Mouse (Mus musculus) cerebellum, postnatal 25 days (tissue): ENCODE measurements around the gene Rplp0.
"Not testable (repeated sequence)": the region's sequence is repeated elsewhere in the genome, so short reads cannot be mapped to it uniquely, and the experiment has no call there.

ENCODE experiments used
- DNase-seq, 2 experiments: peaks; one replicate each; pipeline ENCODE4 v3.0.0; 2021; ENCODE audit warnings: mixed read lengths in 2 of 2

Gene Rplp0

DNA sequence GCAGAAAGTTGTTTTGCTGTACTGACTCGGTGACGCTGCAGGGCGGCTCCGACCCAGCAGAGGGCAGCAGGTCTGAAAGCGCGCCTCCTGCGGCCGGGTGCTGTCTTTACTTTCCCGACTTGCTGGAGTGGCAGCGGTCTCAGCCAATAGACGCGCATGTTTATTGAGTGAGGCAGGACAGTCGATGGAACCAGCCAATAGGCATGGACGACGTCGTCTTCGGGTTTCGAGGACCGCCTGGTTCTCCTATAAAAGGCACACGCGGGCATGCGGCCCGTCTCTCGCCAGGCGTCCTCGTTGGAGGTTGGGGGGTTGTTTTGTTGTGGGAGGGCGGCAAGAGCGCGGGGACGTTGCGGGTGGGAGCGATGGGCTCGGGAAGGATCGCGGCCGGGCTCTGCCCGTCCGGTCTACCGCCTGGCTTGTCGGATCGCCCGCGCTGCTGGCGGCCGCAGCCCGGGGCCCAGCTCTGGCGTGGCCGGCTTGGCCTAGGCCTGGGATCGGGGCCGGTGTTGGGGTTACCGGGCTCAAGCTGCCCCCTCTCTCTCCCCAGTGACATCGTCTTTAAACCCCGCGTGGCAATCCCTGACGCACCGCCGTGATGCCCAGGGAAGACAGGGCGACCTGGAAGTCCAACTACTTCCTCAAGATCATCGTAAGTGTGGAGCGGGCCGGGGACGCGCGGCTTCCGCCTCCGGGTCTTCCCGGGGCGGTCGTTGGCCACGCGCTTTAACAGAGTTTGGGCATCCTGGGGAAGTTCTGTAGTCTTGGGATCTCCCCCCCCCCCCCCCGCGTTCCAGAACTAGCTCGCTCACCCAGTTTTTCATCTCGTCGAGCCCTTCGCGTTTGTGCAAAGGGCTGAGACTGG is at the start of gene Rplp0:
Rplp0 (plus strand) TSS at position 231 of the 865 bp plus-strand sequence.
- DNase-seq: peak; percentile 100

DNA sequence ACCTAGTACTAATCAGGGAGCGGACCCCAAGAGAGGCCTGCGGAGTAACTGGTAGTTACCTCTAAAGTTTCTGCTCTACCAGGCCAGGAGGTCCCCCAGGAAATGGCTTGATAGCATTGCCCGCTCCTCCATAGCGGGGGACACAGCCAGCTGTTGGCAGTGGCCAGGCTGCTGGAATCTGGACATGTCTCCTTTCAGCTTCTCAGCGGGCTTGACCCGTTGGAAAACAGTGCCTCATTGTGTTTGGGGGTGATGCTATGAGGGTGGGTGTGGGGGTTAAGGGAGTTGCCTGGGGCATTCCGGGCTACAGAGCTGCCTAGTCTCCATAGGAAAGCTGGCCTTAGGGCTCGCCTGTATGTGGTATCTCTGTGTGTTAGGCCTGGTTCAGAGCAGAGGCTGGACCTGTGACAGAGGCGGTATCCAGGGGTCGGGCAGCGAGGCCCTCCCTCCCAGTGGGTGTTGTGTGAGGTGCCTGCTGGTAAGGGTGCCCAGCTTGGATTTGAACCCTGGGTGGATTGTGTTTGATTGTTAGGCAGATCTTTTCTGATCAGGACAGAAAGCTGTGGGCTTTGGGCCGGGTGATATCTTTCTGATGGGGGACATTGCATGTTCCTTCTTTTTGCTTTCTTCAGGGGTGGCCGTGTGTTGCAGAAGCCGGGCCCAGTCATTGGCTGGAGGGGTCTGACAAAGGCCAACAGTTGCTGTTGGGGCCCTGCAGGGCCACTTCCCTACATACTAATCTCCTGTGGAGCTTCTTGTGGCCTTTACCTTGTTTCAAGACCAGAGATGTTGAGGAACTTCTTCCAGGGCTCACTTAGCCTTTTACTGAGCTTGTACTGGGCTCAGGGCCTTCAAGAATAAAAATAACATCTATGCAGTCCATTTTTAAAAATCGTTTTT is 49.2 kb upstream of the Rplp0 start:
- DNase-seq: peak in 1 of 2 experiments; percentile 33

DNA sequence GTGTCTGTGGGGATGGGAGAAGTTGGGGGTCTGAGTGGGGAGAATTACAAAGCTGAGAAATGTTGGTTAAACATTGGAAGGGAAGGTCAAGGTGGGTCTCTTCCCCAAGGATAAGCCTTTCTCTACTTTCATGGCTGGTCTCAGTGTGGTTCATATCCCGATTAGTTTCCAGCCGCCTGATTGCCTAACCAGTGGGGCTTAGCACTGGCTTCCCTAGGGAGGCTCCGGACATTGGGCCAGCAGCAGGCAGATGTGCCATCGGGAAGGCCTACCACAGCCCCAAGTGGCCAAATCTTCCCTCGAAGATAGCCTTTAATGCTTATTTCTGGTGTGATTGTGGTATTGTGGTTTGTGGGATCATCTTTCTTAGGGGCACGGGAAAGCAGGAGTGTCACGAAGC is 46.9 kb upstream of the Rplp0 start:
- DNase-seq: no peak

DNA sequence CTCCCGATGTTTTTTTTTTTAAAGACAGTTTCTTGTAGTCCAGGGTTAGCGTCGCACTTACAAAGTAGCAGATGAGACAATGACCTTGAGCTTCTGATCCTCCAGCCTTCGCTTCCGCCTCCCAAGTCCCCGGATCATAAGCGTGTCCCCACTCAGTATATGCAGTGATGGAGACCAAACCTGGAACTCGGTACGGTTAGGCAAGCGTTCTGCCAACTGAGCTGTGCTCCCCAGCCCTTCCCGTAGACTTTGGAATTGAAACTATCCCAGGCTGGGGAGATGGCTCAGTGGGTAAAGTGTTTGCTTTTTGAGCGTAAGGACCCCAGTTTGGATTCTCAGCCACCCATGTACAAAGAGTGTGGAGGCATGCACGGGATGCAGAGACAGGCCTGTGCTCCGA is 46.0 kb upstream of the Rplp0 start:
- no peak for DNase-seq

DNA sequence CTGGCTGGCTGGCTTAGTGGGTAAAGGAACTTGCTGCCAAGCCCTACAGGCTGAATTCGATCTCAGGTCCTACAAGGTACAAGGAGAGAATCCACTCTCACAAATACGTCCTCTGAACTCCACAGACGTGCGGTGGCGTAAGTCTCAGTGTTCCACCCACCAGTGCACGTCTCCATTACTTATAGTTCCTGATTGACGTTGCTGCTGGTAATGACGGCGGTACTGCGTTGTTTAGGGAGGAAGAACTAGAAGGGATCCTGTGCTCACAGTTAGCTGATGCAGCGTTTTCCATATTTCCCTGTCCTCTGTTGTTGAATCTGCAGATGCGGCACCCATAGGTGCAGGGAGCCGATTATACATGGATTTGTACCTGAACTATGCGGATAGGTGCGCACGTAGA is 45.5 kb upstream of the Rplp0 start:
- no peak for DNase-seq

GRCm38 (mm10) chr5:115514346-115514745 is 44.9 kb upstream of the Rplp0 start:
- no peak for DNase-seq

GRCm38 (mm10) chr5:115514896-115515587 is 44.2 kb upstream of the Rplp0 start:
- DNase-seq: no peak

DNA sequence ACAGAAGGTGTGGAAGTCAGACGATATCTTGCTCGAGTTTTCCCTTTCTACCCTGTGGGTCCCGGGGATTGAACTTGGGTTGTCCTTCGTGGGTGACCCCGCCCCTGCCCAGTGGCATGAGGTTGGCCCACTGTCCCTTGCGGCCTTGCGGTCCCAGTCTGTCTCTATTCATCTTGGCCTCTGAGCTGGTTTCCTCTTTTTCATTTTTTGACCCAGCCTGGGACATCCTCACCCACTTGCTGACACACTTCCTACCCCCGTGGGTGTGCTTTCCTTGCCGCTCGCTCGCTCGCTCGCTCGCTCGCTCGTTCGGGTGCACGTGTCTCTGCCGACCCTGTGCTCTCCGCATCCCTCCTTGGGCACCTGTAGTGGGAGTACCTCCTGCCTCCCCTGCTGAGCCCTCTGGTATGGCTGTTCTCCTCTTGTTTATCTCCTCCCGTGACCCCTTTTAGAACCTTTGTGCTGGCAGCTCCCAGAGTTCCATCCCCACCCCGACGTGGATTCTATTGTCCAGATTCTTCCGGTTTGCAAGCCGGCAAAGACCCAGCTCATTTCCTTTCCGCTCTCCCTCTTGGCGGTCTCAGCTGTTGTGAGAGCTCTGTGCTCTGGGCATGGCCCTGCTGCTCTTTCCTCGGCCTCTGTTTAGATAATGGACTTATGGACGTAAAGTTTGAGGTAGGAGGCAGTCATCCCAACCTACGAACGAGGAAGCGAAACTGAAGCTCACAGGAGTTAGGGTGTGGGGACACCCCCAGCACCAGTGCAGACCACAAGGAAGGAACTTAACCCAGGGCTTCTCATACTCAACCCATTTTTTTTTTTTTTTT is 43.0 kb upstream of the Rplp0 start:
- no peak for DNase-seq

DNA sequence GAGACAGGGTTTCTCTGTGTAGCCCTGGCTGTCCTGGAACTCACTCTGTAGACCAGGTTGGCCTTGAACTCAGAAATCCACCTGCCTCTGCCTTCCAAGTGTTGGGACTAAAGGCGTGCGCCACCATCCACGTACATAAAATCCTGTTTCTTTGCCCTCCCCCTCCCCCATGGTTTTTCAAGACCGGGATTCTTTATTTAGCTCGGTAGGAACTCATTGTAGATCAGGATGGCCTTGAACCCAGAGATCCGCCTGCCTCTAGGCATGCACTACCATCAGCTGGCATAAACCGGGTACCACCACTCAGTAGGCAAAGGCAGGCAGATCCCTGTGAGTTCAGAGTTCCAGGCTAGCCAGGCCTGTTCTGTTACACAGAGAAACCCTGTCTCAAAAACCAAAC is 42.4 kb upstream of the Rplp0 start:
- DNase-seq: no peak

DNA sequence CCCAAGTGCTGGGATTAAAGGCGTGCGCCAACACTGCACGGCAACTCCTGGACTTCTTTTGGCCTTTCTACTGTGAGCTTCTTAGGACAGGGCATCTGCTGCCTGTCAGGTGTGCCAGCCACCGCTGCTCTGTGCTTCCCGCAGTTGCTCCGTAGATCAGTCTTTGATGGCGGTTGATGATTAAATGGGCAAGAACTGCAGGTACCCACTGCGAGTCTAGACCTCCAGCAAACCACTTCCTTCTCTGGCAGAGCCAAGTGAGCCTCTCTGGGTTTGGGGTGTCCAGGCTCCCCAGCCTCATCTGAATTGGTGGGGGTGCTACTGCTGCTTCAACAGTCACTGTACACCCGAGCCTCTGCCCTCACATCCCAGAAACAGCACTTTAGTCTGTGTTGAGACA is 41.8 kb upstream of the Rplp0 start:
- no peak for DNase-seq

- not testable (repeated sequence) for DNase-seq
Observed at GRCm38 (mm10) chr5:115518214-115518613, 41.1 kb upstream of the Rplp0 start.

- peak; percentile 65 to 68 for DNase-seq
Observed at GRCm38 (mm10) chr5:115520325-115520869, 38.9 kb upstream of the Rplp0 start.

DNA sequence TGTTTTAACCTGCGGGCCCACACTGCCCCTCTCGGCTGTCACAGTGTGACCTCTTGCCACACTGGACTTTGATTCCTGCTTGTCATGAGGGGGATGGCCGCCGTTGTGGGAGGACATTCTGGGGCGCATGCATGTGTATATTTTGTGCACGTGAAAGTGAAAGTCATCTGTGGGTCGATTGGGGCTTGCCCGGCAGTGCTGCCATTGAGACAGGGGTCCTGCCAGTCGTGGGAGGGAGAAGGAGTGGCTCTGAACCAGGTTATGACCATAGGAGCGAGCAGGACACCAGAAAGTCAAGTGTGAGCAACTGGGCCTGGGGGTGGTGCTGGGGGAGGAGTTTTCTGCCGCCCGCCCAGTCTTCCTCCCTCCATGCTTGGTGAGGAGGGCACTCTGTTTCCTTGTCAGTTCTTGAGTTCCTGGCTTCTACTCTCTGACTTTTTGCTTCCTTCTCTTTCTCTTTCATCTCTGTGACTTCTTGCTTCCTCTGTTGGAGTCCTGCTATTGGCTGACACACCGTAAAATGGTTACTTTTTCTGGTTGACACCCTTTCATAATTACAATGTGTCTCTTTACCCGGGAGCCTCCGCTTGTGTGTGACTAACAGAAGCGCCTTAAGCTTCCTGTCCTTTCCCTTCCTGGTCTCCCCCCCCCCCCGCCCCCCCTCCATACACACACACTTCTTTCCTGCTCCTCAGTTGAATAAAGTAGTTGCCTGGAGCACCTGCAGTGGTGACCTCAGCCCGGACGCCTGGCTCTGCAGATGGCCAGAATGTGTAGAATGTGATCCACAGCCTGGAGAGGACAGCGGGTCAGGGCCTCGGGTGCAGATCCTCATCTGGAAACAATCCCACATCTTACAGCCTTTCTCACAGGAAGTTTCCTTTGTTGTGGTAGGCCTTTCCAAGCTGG is 37.5 kb upstream of the Rplp0 start:
- peak; percentile 16 to 34 for DNase-seq

DNA sequence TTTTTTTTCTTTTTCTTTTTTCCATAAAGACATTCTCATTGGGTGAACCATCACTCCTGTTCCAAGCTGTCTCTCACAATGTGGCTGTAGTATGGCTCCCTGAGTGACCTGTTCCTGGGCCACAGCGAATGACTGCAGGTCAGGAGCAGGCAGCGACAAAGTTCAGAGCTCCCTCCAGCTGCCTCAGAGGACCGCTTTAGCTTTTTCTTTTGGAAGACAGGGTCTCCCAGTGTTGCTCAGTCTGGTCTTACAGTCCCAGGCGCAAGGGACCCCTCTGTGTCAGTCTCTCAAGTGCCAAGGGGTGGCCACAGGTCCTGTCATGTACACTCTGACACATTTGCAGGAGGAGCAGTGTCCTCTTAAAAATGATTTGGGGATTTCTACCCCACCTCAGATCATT is 36.7 kb upstream of the Rplp0 start:
- peak in 1 of 2 experiments; percentile 11 for DNase-seq

- no peak for DNase-seq
Observed at GRCm38 (mm10) chr5:115522981-115523499, 36.2 kb upstream of the Rplp0 start.

DNA sequence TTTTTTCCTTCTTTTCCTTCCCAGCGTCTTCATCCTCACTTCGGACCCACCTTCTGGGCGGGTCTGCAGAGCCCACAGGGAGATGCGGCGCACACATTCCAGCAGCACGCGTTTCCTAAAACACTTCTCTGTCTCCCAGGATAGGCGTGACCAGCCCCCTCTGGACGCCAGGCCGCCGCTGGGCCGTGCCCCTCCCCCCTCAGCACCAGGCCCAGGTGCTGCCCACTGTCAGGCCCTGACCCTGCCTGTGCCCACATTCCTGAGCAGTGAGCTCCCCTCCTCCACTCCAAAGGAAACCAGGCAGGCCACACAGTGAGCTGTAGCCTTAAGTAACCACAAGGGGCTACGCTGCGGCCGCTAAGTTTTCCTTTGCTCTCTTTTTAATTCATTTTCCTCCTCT is 35.3 kb upstream of the Rplp0 start:
- DNase-seq: peak in 1 of 2 experiments; percentile 33

- peak in 1 of 2 experiments; percentile 14 for DNase-seq
Observed at GRCm38 (mm10) chr5:115524471-115524870, 34.8 kb upstream of the Rplp0 start.

- peak in 1 of 2 experiments; percentile 18 for DNase-seq
Observed at GRCm38 (mm10) chr5:115525416-115525815, 33.9 kb upstream of the Rplp0 start.

DNA sequence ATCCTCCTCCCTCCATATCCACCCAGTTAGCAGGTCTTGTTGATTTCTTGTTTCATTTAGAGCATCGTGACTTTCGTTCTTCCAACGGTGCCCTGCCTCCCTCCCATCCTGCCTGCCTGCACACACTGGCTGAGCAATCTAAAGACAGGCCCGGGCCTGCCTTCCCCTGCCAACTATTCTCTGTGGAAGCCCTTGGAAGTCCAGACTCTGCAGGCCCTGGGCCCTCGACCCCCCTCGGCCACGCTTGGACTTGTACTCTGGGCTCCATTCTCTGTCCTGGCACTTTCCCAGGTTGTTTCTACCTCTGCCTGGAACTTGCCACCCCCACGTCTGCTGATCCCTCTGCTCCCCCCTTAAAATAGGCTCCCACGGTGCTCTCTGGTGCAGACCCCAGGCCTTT is 33.3 kb upstream of the Rplp0 start:
- peak in 1 of 2 experiments; percentile 59 for DNase-seq

DNA sequence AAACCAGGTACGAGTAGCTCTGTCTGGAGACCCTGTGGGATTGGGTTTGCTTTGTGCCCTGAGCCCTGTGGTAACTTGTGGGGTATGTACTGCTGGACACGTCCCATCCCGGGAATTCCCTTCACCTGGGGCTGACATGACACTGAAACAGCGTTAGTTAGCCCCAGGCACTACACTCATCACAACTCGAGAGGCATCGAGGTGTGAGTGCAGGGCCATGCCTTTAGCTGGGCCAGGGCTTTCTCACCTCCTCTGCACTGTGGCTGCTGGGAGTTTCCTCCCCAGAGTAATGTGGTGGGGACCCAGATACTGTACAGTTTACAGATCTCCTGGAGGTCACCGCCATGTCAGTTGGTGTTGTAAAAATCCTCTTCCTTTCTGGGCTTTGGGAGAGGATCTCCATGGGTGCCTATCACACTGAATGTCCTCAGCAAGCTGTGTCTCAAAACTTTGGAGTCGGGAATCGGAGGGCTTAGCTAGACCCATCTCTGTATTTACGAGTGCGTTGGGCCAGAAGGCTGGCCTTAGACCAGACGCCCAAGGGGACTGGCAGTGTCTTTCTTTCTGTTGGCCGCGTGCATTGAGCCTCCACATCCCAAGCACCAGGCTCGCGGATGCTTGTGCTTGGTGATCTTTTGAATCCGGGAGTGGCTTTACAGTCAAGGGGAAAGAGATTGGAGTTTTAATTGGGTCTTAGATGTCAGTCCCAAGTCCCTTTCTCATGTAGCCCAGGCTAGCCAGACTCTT is 32.6 kb upstream of the Rplp0 start:
- peak in 1 of 2 experiments; percentile 63 for DNase-seq
